12 mouse cellular contexts compared by ENCODE assay signal in the genomic region with DNA sequence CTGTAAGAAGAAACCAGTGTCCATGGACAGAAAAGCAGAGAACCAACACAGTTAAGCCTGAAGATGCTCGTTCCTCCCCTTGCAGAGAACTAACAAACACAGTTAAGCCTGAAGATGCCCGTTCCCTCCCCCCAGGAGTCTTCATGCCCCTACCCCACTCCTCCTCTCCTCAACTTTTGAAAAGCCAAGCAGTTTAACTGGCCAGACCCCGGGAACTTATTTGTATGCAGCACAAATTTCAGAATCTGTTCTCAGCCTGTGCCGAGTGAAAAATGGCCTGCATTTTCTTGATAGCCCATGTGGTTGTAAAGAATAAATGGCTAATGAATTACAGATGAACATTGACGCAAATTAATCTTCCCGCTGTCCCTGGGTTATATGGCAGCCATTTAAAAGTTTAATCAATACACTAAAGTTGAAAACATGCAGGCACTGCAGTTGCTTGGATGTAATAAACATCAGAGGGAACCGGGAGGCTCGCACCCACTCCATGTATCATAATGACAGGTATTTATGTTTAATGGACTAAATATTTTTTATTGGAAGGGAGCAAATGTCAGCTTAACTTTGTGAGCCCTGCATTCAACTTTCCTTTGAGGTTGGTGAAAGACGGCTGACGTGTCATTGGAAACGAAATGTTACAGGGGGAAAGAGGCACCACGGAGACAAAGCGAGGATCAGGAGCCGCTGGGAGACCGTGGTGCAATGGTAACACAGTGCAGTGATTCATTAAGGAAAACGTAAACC.
DNase-seq lines count a peak whose midpoint lies in the region; ATAC-seq lines count a peak whose summit lies in the region.
"Had no signal": no experiment of that assay in that cellular context is flagged by ENCODE, and none has a peak within 500 bp of the region (broad histone marks: within the 10 kb centered on the region; RNA-seq: fewer than 3 reads in every experiment).

No protein-coding gene starts in this region.

- no peak overlapping the region for H3K9ac ChIP-seq in midbrain, embryonic 11.5 days (ENCODE audit: low read length)
- no peak overlapping the region for H3K9ac ChIP-seq in forebrain, embryonic 14.5 days (ENCODE audit: low read length)
- no peak overlapping the region for H3K9ac ChIP-seq in limb, embryonic 12.5 days (replicated peaks)
- H3K9ac ChIP-seq in stomach, embryonic 15.5 days = no peak overlapping the region
- H3K9ac ChIP-seq: embryonic facial prominence, embryonic 12.5 days; heart, embryonic 13.5 days had no signal

- H3K36me3 ChIP-seq in midbrain, embryonic 10.5 days = no peaks in the 10 kb centered on the region
- no peaks in the 10 kb centered on the region for H3K36me3 ChIP-seq in midbrain, embryonic 11.5 days (ENCODE audit: control insufficient read depth, insufficient read depth, low read length)
- H3K36me3 ChIP-seq in forebrain, embryonic 14.5 days (ENCODE audit: control insufficient read depth, insufficient read depth, low read length) = no peaks in the 10 kb centered on the region
- no peaks in the 10 kb centered on the region for H3K36me3 ChIP-seq in limb, embryonic 12.5 days
- H3K36me3 ChIP-seq in stomach, embryonic 15.5 days = no peaks in the 10 kb centered on the region
- H3K36me3 ChIP-seq: embryonic facial prominence, embryonic 12.5 days; heart, embryonic 13.5 days had no signal

- no peak overlapping the region for H3K4me3 ChIP-seq in midbrain, embryonic 10.5 days
- H3K4me3 ChIP-seq in midbrain, embryonic 11.5 days (ENCODE audit: low read depth, low read length) = no peak overlapping the region
- H3K4me3 ChIP-seq in forebrain, embryonic 14.5 days (ENCODE audit: low read depth, low read length) = no peak overlapping the region
- no peak overlapping the region for H3K4me3 ChIP-seq in limb, embryonic 12.5 days (replicated peaks)
- H3K4me3 ChIP-seq in stomach, embryonic 15.5 days (replicated peaks) = no peak overlapping the region
- H3K4me3 ChIP-seq: embryonic facial prominence, embryonic 12.5 days; heart, embryonic 13.5 days had no signal

- H3K9me3 ChIP-seq in midbrain, embryonic 10.5 days (replicated peaks) = no peaks in the 10 kb centered on the region
- H3K9me3 ChIP-seq in midbrain, embryonic 11.5 days (ENCODE audit: control insufficient read depth, low read length) = no peaks in the 10 kb centered on the region
- H3K9me3 ChIP-seq in forebrain, embryonic 14.5 days (replicated peaks; ENCODE audit: control insufficient read depth, low read length) = no peaks in the 10 kb centered on the region
- no peaks in the 10 kb centered on the region for H3K9me3 ChIP-seq in limb, embryonic 12.5 days
- no peaks in the 10 kb centered on the region for H3K9me3 ChIP-seq in stomach, embryonic 15.5 days
- H3K9me3 ChIP-seq: embryonic facial prominence, embryonic 12.5 days; heart, embryonic 13.5 days had no signal

- DNase-seq in midbrain, embryonic 10.5 days (ENCODE audit: low spot score) = no peak
- no peak for DNase-seq in midbrain, embryonic 11.5 days (ENCODE audit: low spot score, missing footprints)
- DNase-seq in forebrain, embryonic 14.5 days (ENCODE audit: low spot score) = peak; percentile 35
- DNase-seq in testis, postnatal 14 days (ENCODE audit: low spot score) = no peak
- no peak for DNase-seq in heart, adult 8-10 months (ENCODE audit: low spot score)
- no peak for DNase-seq in left cerebral cortex, adult 9 months (ENCODE audit: low spot score in 2 of 2)
- DNase-seq: right cerebral cortex, adult 18-20 months; thymus, postnatal 4 days had no signal

- H3K4me1 ChIP-seq in midbrain, embryonic 10.5 days = peaks cover 17% of the 10 kb centered on the region
- H3K4me1 ChIP-seq in midbrain, embryonic 11.5 days (ENCODE audit: control insufficient read depth, insufficient read depth, low read length) = peaks cover 4% of the 10 kb centered on the region
- H3K4me1 ChIP-seq in forebrain, embryonic 14.5 days (ENCODE audit: control insufficient read depth, insufficient read depth, low read length) = peaks cover 17% of the 10 kb centered on the region
- H3K4me1 ChIP-seq in limb, embryonic 12.5 days (replicated peaks) = peaks cover 24% of the 10 kb centered on the region
- H3K4me1 ChIP-seq in stomach, embryonic 15.5 days = peaks cover 9% of the 10 kb centered on the region; the same call in 1 of the 2 replicates

- H3K27me3 ChIP-seq in midbrain, embryonic 10.5 days (ENCODE audit: low read depth, poor library complexity, severe bottlenecking) = no peaks in the 10 kb centered on the region
- H3K27me3 ChIP-seq in midbrain, embryonic 11.5 days (ENCODE audit: control insufficient read depth, insufficient read depth, low read length) = no peaks in the 10 kb centered on the region
- no peaks in the 10 kb centered on the region for H3K27me3 ChIP-seq in forebrain, embryonic 14.5 days (replicated peaks; ENCODE audit: control insufficient read depth, insufficient read depth, low read length)
- no peaks in the 10 kb centered on the region for H3K27me3 ChIP-seq in limb, embryonic 12.5 days
- no peaks in the 10 kb centered on the region for H3K27me3 ChIP-seq in stomach, embryonic 15.5 days (replicated peaks)
- H3K27me3 ChIP-seq: embryonic facial prominence, embryonic 12.5 days; heart, embryonic 13.5 days had no signal

- WGBS in midbrain, embryonic 10.5 days = 82% methylated on average over 16 of the region's 16 CpGs
- whole genome bisulfite sequencing in midbrain, embryonic 11.5 days = 70% methylated on average over 16 of the region's 16 CpGs
- WGBS in forebrain, embryonic 14.5 days = 23% methylated on average over 16 of the region's 16 CpGs
- WGBS in limb, embryonic 12.5 days = 13% methylated on average over 16 of the region's 16 CpGs
- 26% methylated on average over 16 of the region's 16 CpGs for WGBS in stomach, embryonic 15.5 days

- no peak for ATAC-seq in midbrain, embryonic 11.5 days (ENCODE audit: low FRiP score)
- no peak for ATAC-seq in forebrain, embryonic 14.5 days
- ATAC-seq in limb, embryonic 12.5 days (ENCODE audit: insufficient number of reproducible peaks, insufficient read depth, low FRiP score, low TSS enrichment, low read depth) = peak; percentile 78
- peak; percentile 50; the same call in 1 of the 2 replicates for ATAC-seq in stomach, embryonic 15.5 days (ENCODE audit: insufficient read depth, low FRiP score, low read depth)

- H3K4me2 ChIP-seq in midbrain, embryonic 11.5 days = no peak overlapping the region
- 0 out of 2 replicates have a peak overlapping the region, but pooled peaks have one; percentile 23 for H3K4me2 ChIP-seq in forebrain, embryonic 14.5 days (ENCODE audit: low read length)
- peak overlapping the region; percentile 33 for H3K4me2 ChIP-seq in limb, embryonic 12.5 days
- H3K4me2 ChIP-seq in stomach, embryonic 15.5 days = no peak overlapping the region
- H3K4me2 ChIP-seq: embryonic facial prominence, embryonic 12.5 days; heart, embryonic 13.5 days had no signal

- H3K27ac ChIP-seq in midbrain, embryonic 10.5 days (replicated peaks) = peak overlapping the region; percentile 64
- H3K27ac ChIP-seq in midbrain, embryonic 11.5 days (ENCODE audit: low read depth, low read length) = no peak overlapping the region
- peak overlapping the region; percentile 14; the same call in 1 of the 2 replicates for H3K27ac ChIP-seq in forebrain, embryonic 14.5 days (ENCODE audit: low read depth, low read length)
- H3K27ac ChIP-seq in limb, embryonic 12.5 days = peak overlapping the region; percentile 83
- peak overlapping the region; percentile 75 for H3K27ac ChIP-seq in stomach, embryonic 15.5 days
- H3K27ac ChIP-seq: heart, embryonic 13.5 days had no signal

Comparison
In these comparisons a context has a peak if more than half of its experiments do, and no peak if none do; other contexts are left out.
1. ATAC-seq: peak in limb, embryonic 12.5 days (single experiment) and stomach, embryonic 15.5 days (single experiment); none in midbrain, embryonic 11.5 days (single experiment) and forebrain, embryonic 14.5 days (single experiment).
2. H3K4me2 ChIP-seq: peak in forebrain, embryonic 14.5 days (single experiment) and limb, embryonic 12.5 days (single experiment); none in midbrain, embryonic 11.5 days (single experiment) and stomach, embryonic 15.5 days (single experiment).